Mouse (Mus musculus) megakaryocyte, embryonic 14.5 days (primary cell): Measurements from ENCODE around the gene Rps18.

ENCODE experiments used
- FLI1 ChIP-seq: IDR thresholded peaks from 2 replicates; pipeline ENCODE4 v1.6.1; 2012; ENCODE audit warnings: low read length, inconsistent platforms, mixed read lengths
- GATA1 ChIP-seq: IDR thresholded peaks from 3 replicates; pipeline ENCODE4 v1.6.1; 2012; ENCODE audit warnings: mixed read lengths, low read length, inconsistent platforms, borderline replicate concordance

- TF ChIP-seq GATA1 (no peak), FLI1 (no peak)
Measured at GRCm38 (mm10) chr17:33921361-33921760, 34.4 kb downstream of the Rps18 start.
